Mouse (Mus musculus) midbrain, embryonic 16.5 days (tissue): ENCODE measurements at regions not wholly inside any gene's neighbourhood (a gene's known extent, or its start where the extent isn't known, plus 50 kb on each side); places are given as distances from the start of the nearest gene placed in this dataset.

Experiments used
- ATAC-seq: fragments of 200-750 bp; cut with Nextera tagmentation; 2 replicates; pipeline ENCODE4 v1.8.0; 2017; ENCODE audit warnings: moderate TSS enrichment
- H3K27ac ChIP-seq: fragments of 300-500 bp; sonication (generic); 2 replicates; pipeline ENCODE4 v1.5.1; 2014; ENCODE audit warnings: mild to moderate bottlenecking, low read length, mixed read lengths
- H3K27me3 ChIP-seq: fragments of 300-500 bp; sonication (generic); 2 replicates; pipeline ENCODE4 v1.6.1; 2014; ENCODE audit warnings: low read depth, low read length, mixed read lengths; ENCODE audit not compliant: control insufficient read depth, insufficient read depth
- H3K36me3 ChIP-seq: fragments of 300-500 bp; sonication (generic); 2 replicates; pipeline ENCODE4 v1.6.1; 2014; ENCODE audit warnings: mild to moderate bottlenecking, low read length, moderate library complexity, mixed read lengths; ENCODE audit not compliant: control insufficient read depth, insufficient read depth
- H3K4me1 ChIP-seq: fragments of 300-500 bp; sonication (generic); 2 replicates; pipeline ENCODE4 v1.6.1; 2014; ENCODE audit warnings: mild to moderate bottlenecking, low read length, mixed read lengths; ENCODE audit not compliant: control insufficient read depth, insufficient read depth
- H3K4me2 ChIP-seq: fragments of 300-500 bp; sonication (generic); 2 replicates; pipeline ENCODE4 v1.6.1; 2014; ENCODE audit warnings: mild to moderate bottlenecking, low read length, mixed read lengths
- H3K4me3 ChIP-seq: fragments of 300-500 bp; sonication (generic); 2 replicates; pipeline ENCODE4 v1.5.1; 2014; ENCODE audit warnings: low read depth, mild to moderate bottlenecking, low read length, moderate library complexity, mixed read lengths
- H3K9ac ChIP-seq: fragments of 300-500 bp; sonication (generic); 2 replicates; pipeline ENCODE4 v1.6.1; 2014; ENCODE audit warnings: low read depth, low read length, mixed read lengths
- H3K9me3 ChIP-seq: fragments of 300-500 bp; sonication (generic); replicated peaks from 2 replicates; pipeline ENCODE4 v1.6.1; 2014; ENCODE audit warnings: mild to moderate bottlenecking, low read length, mixed read lengths; ENCODE audit not compliant: control insufficient read depth, poor library complexity, severe bottlenecking
- WGBS: fragments of 180-500 bp; shearing (Covaris S2); extraction: QIAGEN DNeasy Blood & Tissue Kit; methylation state at CpG from one replicate; pipeline ENCODE4 v1.1.7; 2014; 5-methylcytosine and 5-hydroxymethylcytosine counted together

GRCm38 (mm10) chr6:36645415-36645814 lies 164.6 kb downstream of the Ptn start:
- no peaks in the 10 kb centered on the region for H3K36me3 ChIP-seq
- no peak overlapping the region for H3K27ac ChIP-seq
- H3K9ac ChIP-seq: no peak overlapping the region
- 50% methylated on average over 2 of the region's 2 CpGs for WGBS
- H3K4me1 ChIP-seq: peaks cover 7% of the 10 kb centered on the region
- H3K27me3 ChIP-seq: no peaks in the 10 kb centered on the region
- H3K4me3 ChIP-seq: no peak overlapping the region
- no peak for ATAC-seq
- H3K9me3 ChIP-seq: no peaks in the 10 kb centered on the region
- no peak overlapping the region for H3K4me2 ChIP-seq

DNA sequence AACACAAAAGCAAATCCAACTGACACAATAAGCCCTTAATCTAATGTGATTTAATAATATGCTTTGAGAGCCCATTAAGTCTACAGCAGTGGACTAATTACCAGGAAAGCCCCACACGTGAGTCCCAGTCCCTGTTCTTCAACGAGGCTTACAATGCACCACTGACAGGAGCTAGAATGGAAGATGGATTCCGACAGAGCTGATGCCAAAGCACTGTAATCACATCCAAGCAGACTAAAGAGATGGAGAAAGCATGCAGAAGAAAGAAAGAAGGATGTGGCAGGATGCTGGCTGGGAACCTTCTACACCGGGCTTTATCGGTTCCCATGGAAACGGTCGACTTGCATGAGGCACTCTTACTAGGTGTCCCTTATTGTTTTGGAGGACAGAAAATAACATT lies 165.1 kb downstream of the Ptn start:
- Histone ChIP-seq H3K27ac (peak overlapping the region; percentile 60; the same call in 1 of the 2 replicates), H3K36me3 (no peaks in the 10 kb centered on the region), H3K4me2 (0 out of 2 replicates have a peak overlapping the region, but pooled peaks have one; percentile 17), H3K4me1 (peaks cover 7% of the 10 kb centered on the region), H3K9me3 (no peaks in the 10 kb centered on the region), H3K27me3 (no peaks in the 10 kb centered on the region), H3K9ac (no peak overlapping the region), H3K4me3 (no peak overlapping the region)
- 13% methylated on average over 7 of the region's 7 CpGs for WGBS
- ATAC-seq: peak; percentile 91

- 95% methylated on average over 2 of the region's 2 CpGs for WGBS
- no peak for ATAC-seq
- Histone ChIP-seq H3K27ac (no peak overlapping the region), H3K27me3 (no peaks in the 10 kb centered on the region), H3K9ac (no peak overlapping the region), H3K4me3 (no peak overlapping the region), H3K4me1 (no peaks in the 10 kb centered on the region), H3K9me3 (no peaks in the 10 kb centered on the region; the same call in 1 of the 2 replicates), H3K4me2 (no peak overlapping the region), H3K36me3 (no peaks in the 10 kb centered on the region)
Observed at GRCm38 (mm10) chr6:36637031-36637430, 173.0 kb downstream of the Ptn start.

DNA sequence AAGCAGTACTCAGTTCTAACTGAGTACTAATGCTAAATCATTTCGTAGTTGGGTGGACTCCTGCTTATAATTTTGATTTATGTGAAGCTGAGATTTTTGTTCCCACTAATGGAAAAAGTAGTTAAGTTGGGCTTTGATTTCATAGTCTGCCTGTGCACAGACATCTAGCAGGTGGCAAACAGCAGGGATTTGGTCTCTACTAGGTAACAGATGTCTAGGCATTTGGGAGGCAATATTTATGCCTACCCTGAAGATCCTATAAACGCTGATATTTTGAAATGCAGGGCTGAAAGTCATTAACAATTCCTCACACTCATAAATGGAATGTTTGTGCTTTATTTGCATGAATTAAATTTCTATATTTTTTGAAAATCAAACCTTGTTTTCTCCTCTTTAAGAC lies 182.4 kb downstream of the Ptn start:
- Histone ChIP-seq H3K4me2 (no peak overlapping the region), H3K36me3 (no peaks in the 10 kb centered on the region), H3K9ac (no peak overlapping the region), H3K9me3 (no peaks in the 10 kb centered on the region), H3K27me3 (no peaks in the 10 kb centered on the region), H3K4me1 (no peaks in the 10 kb centered on the region), H3K4me3 (no peak overlapping the region), H3K27ac (no peak overlapping the region)
- 73% methylated on average over 2 of the region's 2 CpGs for WGBS
- ATAC-seq: no peak

GRCm38 (mm10) chr6:36608281-36608970 lies 201.6 kb downstream of the Ptn start:
- no peaks in the 10 kb centered on the region for H3K9me3 ChIP-seq
- 32% methylated on average over 10 of the region's 10 CpGs for WGBS
- no peak overlapping the region for H3K27ac ChIP-seq
- no peaks in the 10 kb centered on the region for H3K27me3 ChIP-seq
- no peak overlapping the region for H3K9ac ChIP-seq
- no peak overlapping the region for H3K4me3 ChIP-seq
- no peaks in the 10 kb centered on the region for H3K36me3 ChIP-seq
- H3K4me1 ChIP-seq: no peaks in the 10 kb centered on the region
- H3K4me2 ChIP-seq: no peak overlapping the region
- ATAC-seq: no peak

DNA sequence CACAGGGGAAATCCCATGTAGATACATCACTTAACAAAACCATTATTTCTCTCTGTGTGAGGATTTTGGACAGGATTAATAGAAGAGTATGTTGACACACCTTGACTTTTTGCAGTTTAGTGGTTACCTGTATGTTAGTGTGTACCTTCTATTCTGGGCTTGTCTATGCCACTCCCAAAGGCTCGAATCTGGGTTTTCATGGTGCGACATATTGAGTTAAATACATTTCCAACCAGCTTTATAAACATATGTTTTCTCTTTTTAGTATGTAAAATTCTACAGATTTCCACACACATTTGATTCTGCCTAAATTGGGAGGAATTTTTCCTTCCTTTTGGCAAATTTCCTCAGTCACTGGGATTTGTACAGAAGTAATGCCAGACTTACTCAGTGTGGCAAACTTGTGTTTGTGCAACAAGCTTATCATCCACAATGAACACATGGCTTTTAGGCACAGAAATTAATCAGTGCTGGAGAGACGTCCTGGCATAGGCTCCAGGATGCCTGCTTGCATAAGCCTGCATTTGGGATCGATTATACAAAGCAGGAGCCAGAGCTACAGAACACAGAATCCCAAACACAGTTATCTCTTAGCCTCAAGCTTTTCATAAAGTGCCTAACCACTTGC lies 204.3 kb downstream of the Ptn start:
- no peak overlapping the region for H3K9ac ChIP-seq
- 68% methylated on average over 4 of the region's 4 CpGs for WGBS
- no peaks in the 10 kb centered on the region for H3K36me3 ChIP-seq
- no peak overlapping the region for H3K4me2 ChIP-seq
- no peak for ATAC-seq
- H3K27me3 ChIP-seq: no peaks in the 10 kb centered on the region
- no peak overlapping the region for H3K4me3 ChIP-seq
- H3K9me3 ChIP-seq: no peaks in the 10 kb centered on the region
- no peaks in the 10 kb centered on the region for H3K4me1 ChIP-seq
- no peak overlapping the region for H3K27ac ChIP-seq

DNA sequence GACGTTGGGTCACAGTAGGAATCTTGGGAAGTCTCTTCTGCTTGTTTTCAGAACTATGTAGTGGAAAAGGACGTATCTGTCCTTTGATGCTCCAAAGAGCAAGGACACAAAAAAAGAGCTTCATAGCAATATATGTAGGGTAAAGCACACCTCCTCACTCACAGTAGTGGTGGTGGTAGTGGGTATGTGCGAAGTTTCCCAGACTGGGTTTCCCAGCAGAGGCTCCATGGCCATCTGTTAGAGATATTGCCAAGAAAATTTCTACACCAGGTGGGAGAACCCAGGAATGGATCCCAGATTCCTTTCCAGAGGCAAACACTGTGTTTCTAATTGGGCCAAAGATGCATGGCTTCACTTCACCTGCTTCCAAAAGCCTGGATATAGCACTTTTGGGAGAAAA lies 205.2 kb downstream of the Ptn start:
- Histone ChIP-seq H3K36me3 (no peaks in the 10 kb centered on the region), H3K4me2 (no peak overlapping the region), H3K4me3 (no peak overlapping the region), H3K9ac (no peak overlapping the region), H3K27ac (no peak overlapping the region), H3K4me1 (no peaks in the 10 kb centered on the region), H3K9me3 (no peaks in the 10 kb centered on the region), H3K27me3 (no peaks in the 10 kb centered on the region)
- 80% methylated on average over 3 of the region's 3 CpGs for WGBS
- ATAC-seq: no peak

- Histone ChIP-seq H3K27ac (no peak overlapping the region), H3K4me1 (no peaks in the 10 kb centered on the region), H3K4me3 (no peak overlapping the region), H3K27me3 (no peaks in the 10 kb centered on the region), H3K36me3 (no peaks in the 10 kb centered on the region), H3K9me3 (no peaks in the 10 kb centered on the region), H3K4me2 (no peak overlapping the region), H3K9ac (no peak overlapping the region)
- WGBS: 72% methylated on average over 3 of the region's 3 CpGs
- peak; percentile 25; the same call in 1 of the 2 replicates for ATAC-seq
Observed at GRCm38 (mm10) chr6:36596574-36596973, 208.7 kb downstream of the Chrm2 start.

DNA sequence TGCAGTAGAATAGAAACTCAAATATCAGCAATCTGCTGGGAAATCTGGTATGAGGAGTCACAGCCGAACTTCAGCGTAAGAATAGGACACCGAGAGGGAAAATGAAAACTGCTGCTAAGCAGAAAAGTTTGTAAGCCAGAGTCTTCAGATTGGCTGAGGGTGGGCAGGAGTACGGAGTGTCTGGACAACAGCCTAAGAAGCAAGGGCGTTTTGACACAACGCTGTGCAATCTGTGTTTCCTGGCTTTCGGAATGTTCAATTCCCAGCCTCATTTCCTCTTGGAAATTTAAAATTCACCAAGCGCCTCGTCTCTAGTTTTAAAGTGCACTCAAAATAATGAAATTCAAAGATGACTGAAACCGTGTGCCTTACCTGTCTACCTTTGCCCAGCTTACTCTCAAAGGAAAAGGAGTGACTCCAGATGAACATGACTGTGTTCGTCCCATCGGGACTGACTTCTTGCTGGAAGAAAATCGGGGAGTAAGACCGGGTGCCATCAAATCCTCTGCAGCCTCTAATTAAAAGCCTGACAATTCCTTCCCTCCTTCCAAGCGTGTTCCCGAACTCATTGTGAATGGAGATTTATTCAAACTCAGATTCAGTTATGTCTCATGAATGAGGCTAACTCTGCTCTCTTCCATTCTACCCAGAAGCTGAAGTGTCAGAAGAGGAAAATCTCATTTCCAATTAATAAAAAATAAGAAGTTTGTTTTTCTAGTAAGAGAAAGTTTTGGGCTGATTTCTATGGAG lies 203.2 kb downstream of the Chrm2 start:
- H3K9ac ChIP-seq: no peak overlapping the region
- peak; percentile 21; the same call in 1 of the 2 replicates for ATAC-seq
- H3K4me3 ChIP-seq: no peak overlapping the region
- H3K27ac ChIP-seq: no peak overlapping the region
- H3K27me3 ChIP-seq: no peaks in the 10 kb centered on the region
- H3K36me3 ChIP-seq: no peaks in the 10 kb centered on the region
- H3K4me2 ChIP-seq: no peak overlapping the region
- no peaks in the 10 kb centered on the region for H3K9me3 ChIP-seq
- no peaks in the 10 kb centered on the region; the same call in 1 of the 2 replicates for H3K4me1 ChIP-seq
- 61% methylated on average over 16 of the region's 16 CpGs for WGBS
